Mouse (Mus musculus) MEL (cell line): ENCODE results near the gene Timm29. TPM values are rescaled to one million over a fixed set of nuclear protein-coding genes. Genes with fewer than 3 reads are reported as not detected.

Experiments used
- DNase-seq: peaks from one replicate; pipeline ENCODE4 v3.0.0; 2011; ENCODE audit warnings: low read depth, low spot score
- H3K27ac ChIP-seq: 2 replicates; pipeline ENCODE4 v1.5.1; 2012; ENCODE audit warnings: low read depth, mild to moderate bottlenecking, control low read depth, low read length, moderate library complexity; ENCODE audit not compliant: control insufficient read depth
- H3K27me3 ChIP-seq, 2 experiments: fragments of 150-350 bp in 1 of 2; sonication (generic) in 1 of 2; 2 replicates each; pipeline ENCODE4 v1.6.1; 2012; ENCODE audit warnings: low read length in 2 of 2, mild to moderate bottlenecking in 2 of 2, improper control_type of control experiment in 1 of 2, moderate library complexity in 1 of 2; ENCODE audit not compliant: insufficient read depth in 2 of 2, control insufficient read depth in 1 of 2
- H3K36me3 ChIP-seq, 2 experiments: 2 replicates each; pipeline ENCODE4 v1.6.1; 2012 to 2014; ENCODE audit warnings: low read length in 2 of 2, improper control_type of control experiment in 1 of 2, inconsistent platforms in 1 of 2, mild to moderate bottlenecking in 1 of 2; ENCODE audit not compliant: insufficient read depth in 2 of 2, control insufficient read depth in 1 of 2
- H3K4me1 ChIP-seq, 2 experiments: fragments of 150-350 bp in 1 of 2; sonication (generic) in 1 of 2; 2 replicates each; pipeline ENCODE4 v1.6.1; 2012; ENCODE audit warnings: low read length in 2 of 2, improper control_type of control experiment in 1 of 2, mild to moderate bottlenecking in 1 of 2; ENCODE audit not compliant: insufficient read depth in 2 of 2, control insufficient read depth in 1 of 2
- H3K4me3 ChIP-seq, 2 experiments: fragments of 150-350 bp in 1 of 2; sonication (generic) in 1 of 2; 2 replicates each; pipeline ENCODE4 v1.5.1; 2012; ENCODE audit warnings: low read depth in 2 of 2, low read length in 2 of 2, mild to moderate bottlenecking in 2 of 2, moderate library complexity in 2 of 2, control low read depth in 1 of 2, improper control_type of control experiment in 1 of 2; ENCODE audit not compliant: control insufficient read depth in 1 of 2, insufficient read depth in 1 of 2
- H3K79me2 ChIP-seq: 2 replicates; pipeline ENCODE4 v1.6.1; 2012; ENCODE audit warnings: mild to moderate bottlenecking, low read length, moderate library complexity; ENCODE audit not compliant: control insufficient read depth, poor library complexity, insufficient read depth
- H3K9ac ChIP-seq: 2 replicates; pipeline ENCODE4 v1.6.1; 2012; ENCODE audit warnings: low read depth, mild to moderate bottlenecking, control low read depth, low read length, moderate library complexity; ENCODE audit not compliant: control insufficient read depth, poor library complexity, severe bottlenecking
- H3K9me3 ChIP-seq: fragments of 150-350 bp; sonication (generic); replicated peaks from 2 replicates; pipeline ENCODE4 v1.6.1; 2012; ENCODE audit warnings: mild to moderate bottlenecking, low read length, improper control_type of control experiment, moderate library complexity; ENCODE audit not compliant: insufficient read depth
- BHLHE40 ChIP-seq: IDR thresholded peaks from 2 replicates; pipeline ENCODE4 v1.6.1; 2012; ENCODE audit warnings: low read depth, mild to moderate bottlenecking, inconsistent platforms, low read length, improper control_type of control experiment, borderline replicate concordance
- CHD1 ChIP-seq: IDR thresholded peaks from 2 replicates; pipeline ENCODE4 v1.6.1; 2012; ENCODE audit warnings: low read depth, mild to moderate bottlenecking, inconsistent platforms, low read length, improper control_type of control experiment
- CHD2 ChIP-seq: IDR thresholded peaks from 2 replicates; pipeline ENCODE4 v1.6.1; 2011; ENCODE audit warnings: low read length, improper control_type of control experiment
- CTCF ChIP-seq, 3 experiments: IDR thresholded peaks in 2 of 3; conservative IDR thresholded peaks in 1 of 3; 2 replicates each; pipeline ENCODE4 v1.5.1; 2011 to 2012; ENCODE audit warnings: low read length in 3 of 3, low read depth in 2 of 3, mild to moderate bottlenecking in 2 of 3, improper control_type of control experiment in 1 of 3, inconsistent platforms in 1 of 3, mixed read lengths in 1 of 3, moderate library complexity in 1 of 3; ENCODE audit not compliant: control insufficient read depth in 1 of 3, insufficient read depth in 1 of 3, poor library complexity in 1 of 3, severe bottlenecking in 1 of 3
- E2F4 ChIP-seq: IDR thresholded peaks from 2 replicates; pipeline ENCODE4 v1.6.1; 2011; ENCODE audit warnings: low read depth, low read length, improper control_type of control experiment, borderline replicate concordance
- ELF1 ChIP-seq: IDR thresholded peaks from 2 replicates; pipeline ENCODE4 v1.6.1; 2014; ENCODE audit warnings: low read depth, mild to moderate bottlenecking, inconsistent platforms, low read length, improper control_type of control experiment, moderate library complexity
- EP300 ChIP-seq, 2 experiments: IDR thresholded peaks; 2 replicates each; pipeline ENCODE4 v1.6.1; 2011; ENCODE audit warnings: improper control_type of control experiment in 2 of 2, low read length in 2 of 2, low read depth in 1 of 2, mild to moderate bottlenecking in 1 of 2
- ETS1 ChIP-seq: IDR thresholded peaks from 2 replicates; pipeline ENCODE4 v1.6.1; 2012; ENCODE audit warnings: low read depth, mild to moderate bottlenecking, inconsistent platforms, low read length, improper control_type of control experiment, moderate library complexity
- GABPA ChIP-seq: IDR thresholded peaks from 2 replicates; pipeline ENCODE4 v1.6.1; 2012; ENCODE audit warnings: low read depth, mild to moderate bottlenecking, inconsistent platforms, low read length, improper control_type of control experiment, moderate library complexity
- GATA1 ChIP-seq: IDR thresholded peaks from 2 replicates; pipeline ENCODE4 v1.6.1; 2011; ENCODE audit warnings: low read depth, low read length, improper control_type of control experiment
- HCFC1 ChIP-seq: IDR thresholded peaks from 2 replicates; pipeline ENCODE4 v1.6.1; 2012; ENCODE audit warnings: low read depth, mild to moderate bottlenecking, inconsistent platforms, low read length, improper control_type of control experiment, moderate library complexity
- KAT2A ChIP-seq: conservative IDR thresholded peaks from 2 replicates; pipeline ENCODE4 v1.6.1; 2012; ENCODE audit warnings: low read depth, low read length, improper control_type of control experiment, inconsistent platforms
- MAX ChIP-seq: IDR thresholded peaks from 2 replicates; pipeline ENCODE4 v1.6.1; 2011; ENCODE audit warnings: low read length, improper control_type of control experiment
- MEF2A ChIP-seq: IDR thresholded peaks from 2 replicates; pipeline ENCODE4 v1.6.1; 2014; ENCODE audit warnings: low read depth, mild to moderate bottlenecking, inconsistent platforms, low read length, improper control_type of control experiment; ENCODE audit not compliant: poor library complexity, insufficient replicate concordance, severe bottlenecking; ENCODE audit errors: extremely low read depth
- NELFE ChIP-seq: IDR thresholded peaks from 2 replicates; pipeline ENCODE4 v1.6.1; 2011; ENCODE audit warnings: low read depth, low read length, improper control_type of control experiment
- NRF1 ChIP-seq: IDR thresholded peaks from 2 replicates; pipeline ENCODE4 v1.6.1; 2014; ENCODE audit warnings: low read depth, mild to moderate bottlenecking, inconsistent platforms, low read length, improper control_type of control experiment, moderate library complexity; ENCODE audit not compliant: poor library complexity, insufficient read depth, severe bottlenecking
- POLR2A ChIP-seq, 2 experiments: IDR thresholded peaks; 2 replicates each; pipeline ENCODE4 v1.6.1; 2011 to 2012; ENCODE audit warnings: low read length in 2 of 2, mild to moderate bottlenecking in 2 of 2, control low read depth in 1 of 2, improper control_type of control experiment in 1 of 2, low read depth in 1 of 2, moderate library complexity in 1 of 2; ENCODE audit not compliant: control insufficient read depth in 1 of 2, insufficient read depth in 1 of 2, poor library complexity in 1 of 2
- POLR2AphosphoS5 ChIP-seq: IDR thresholded peaks from 2 replicates; pipeline ENCODE4 v1.6.1; 2012; ENCODE audit warnings: low read depth, borderline replicate concordance, mild to moderate bottlenecking, inconsistent platforms, low read length, moderate library complexity, mixed read lengths
- RCOR1 ChIP-seq: IDR thresholded peaks from 2 replicates; pipeline ENCODE4 v1.6.1; 2012; ENCODE audit warnings: low read depth, mild to moderate bottlenecking, inconsistent platforms, low read length, improper control_type of control experiment
- SMC3 ChIP-seq: IDR thresholded peaks from 2 replicates; pipeline ENCODE4 v1.6.1; 2011; ENCODE audit warnings: low read depth, low read length, improper control_type of control experiment
- TAL1 ChIP-seq: IDR thresholded peaks from 2 replicates; pipeline ENCODE4 v1.6.1; 2012; ENCODE audit warnings: mild to moderate bottlenecking, inconsistent platforms, low read length, moderate library complexity, mixed read lengths
- TBP ChIP-seq: IDR thresholded peaks from 2 replicates; pipeline ENCODE4 v1.8.0; 2011; ENCODE audit warnings: low read depth, low read length, improper control_type of control experiment
- TCF12 ChIP-seq: IDR thresholded peaks from 2 replicates; pipeline ENCODE4 v1.6.1; 2014; ENCODE audit warnings: low read depth, mild to moderate bottlenecking, inconsistent platforms, low read length, improper control_type of control experiment, moderate library complexity
- UBTF ChIP-seq: IDR thresholded peaks from 2 replicates; pipeline ENCODE4 v1.6.1; 2012; ENCODE audit warnings: low read depth, mild to moderate bottlenecking, inconsistent platforms, low read length, improper control_type of control experiment, moderate library complexity, borderline replicate concordance; ENCODE audit not compliant: insufficient read depth
- USF1 ChIP-seq: IDR thresholded peaks from 2 replicates; pipeline ENCODE4 v1.6.1; 2014; ENCODE audit warnings: low read depth, mild to moderate bottlenecking, inconsistent platforms, low read length, improper control_type of control experiment, moderate library complexity
- ZC3H11A ChIP-seq: IDR thresholded peaks from 2 replicates; pipeline ENCODE4 v1.6.1; 2012; ENCODE audit warnings: low read depth, mild to moderate bottlenecking, inconsistent platforms, low read length, improper control_type of control experiment
- ZKSCAN1 ChIP-seq: IDR thresholded peaks from 2 replicates; pipeline ENCODE4 v1.6.1; 2012; ENCODE audit warnings: low read depth, mild to moderate bottlenecking, inconsistent platforms, low read length, improper control_type of control experiment, moderate library complexity
- polyA plus RNA-seq, 2 experiments: library from polyadenylated mRNA; stranded (reverse) in 1 of 2; unstranded in 1 of 2; fragments of >175 nt in 1 of 2; fragments of >200 nt in 1 of 2; gene quantifications; 2 replicates each; pipeline versions ENCODE4 v1.2.1 to v1.2.4; 2012; ENCODE audit warnings: low replicate concordance in 2 of 2, low read depth in 1 of 2; ENCODE audit not compliant: insufficient read length in 2 of 2, insufficient read depth in 1 of 2, missing spikeins in 1 of 2
- total RNA-seq: library from RNA; depleted of rRNA; stranded (reverse); fragments of 300-350 nt; gene quantifications from 2 replicates; pipeline ENCODE4 v1.2.3, GENCODE M21; 2012; rRNA removed

Timm29 gene
- 74.1 and 87.9 TPM in 2 replicates for total RNA-seq
- 100 to 1,000 TPM in 1 of 2 experiments, 10 to 100 TPM in 1; 45.8 to 163 TPM for polyA plus RNA-seq

DNA sequence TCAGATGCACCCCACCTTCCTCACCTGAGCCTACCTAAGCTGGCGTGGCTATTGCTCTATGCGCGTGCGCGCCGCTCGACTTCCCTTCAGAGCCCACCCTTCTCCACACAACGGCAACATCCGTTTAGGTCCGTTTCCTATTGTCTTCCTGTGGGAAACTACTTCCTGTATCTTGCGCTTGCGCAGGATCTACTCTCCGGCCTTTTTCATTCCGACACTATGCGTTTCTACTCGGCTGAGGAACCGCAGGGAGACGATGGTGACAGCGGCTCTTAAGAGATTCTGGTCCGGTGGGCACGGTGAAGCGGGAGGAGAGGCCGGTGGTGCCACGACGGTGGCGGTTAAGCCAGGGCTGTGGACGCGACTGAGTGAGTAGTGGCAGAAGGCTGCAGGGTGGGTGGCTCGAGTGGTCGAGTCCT, at the start of gene Timm29, which contains the start of gene Yipf2:
Gene Timm29 (plus strand): TSS at position 20 of the 419 bp plus-strand sequence.
Gene Yipf2 (minus strand): TSS at position 126 of the 419 bp plus-strand sequence.
- Histone ChIP-seq H3K79me2 (peaks cover 28% of the 10 kb centered on the region), H3K4me3 (peak within 1 kb of the TSS; percentile 52 to 65), H3K36me3 (peaks cover 9 to 20% of the 10 kb centered on the region in 2 experiments), H3K27me3 (no peaks in the 10 kb centered on the region), H3K9ac (peak within 1 kb of the TSS; percentile 72), H3K4me1 (peaks cover 3 to 22% of the 10 kb centered on the region in 2 experiments; a peak in 3 of 4 replicates), H3K9me3 (no peaks in the 10 kb centered on the region), H3K27ac (peak within 1 kb of the TSS; percentile 66)
- TF ChIP-seq SMC3 (no peak), E2F4 (no peak), POLR2AphosphoS5 (peak; percentile 89), CHD2 (no peak), TAL1 (no peak), EP300 (IDR thresholded peaks at IDR 0.05; ENCODE audit: low read depth in 1 of 2, low read length in 2 of 2) (no peak), GATA1 (peak; percentile 79), POLR2A (IDR thresholded peaks at IDR 0.05; ENCODE audit: control insufficient read depth in 1 of 2, insufficient read depth in 1 of 2, low read depth in 1 of 2, low read length in 2 of 2, poor library complexity in 1 of 2) (peak in 1 of 2 experiments; percentile 99; a peak in 2 of 4 replicates), ETS1 (no peak), ZC3H11A (no peak), UBTF (peak; percentile 66; the same call in 1 of the 2 replicates), ZKSCAN1 (no peak), TBP (peak; percentile 98)
- peak; percentile 100 for DNase-seq

DNA sequence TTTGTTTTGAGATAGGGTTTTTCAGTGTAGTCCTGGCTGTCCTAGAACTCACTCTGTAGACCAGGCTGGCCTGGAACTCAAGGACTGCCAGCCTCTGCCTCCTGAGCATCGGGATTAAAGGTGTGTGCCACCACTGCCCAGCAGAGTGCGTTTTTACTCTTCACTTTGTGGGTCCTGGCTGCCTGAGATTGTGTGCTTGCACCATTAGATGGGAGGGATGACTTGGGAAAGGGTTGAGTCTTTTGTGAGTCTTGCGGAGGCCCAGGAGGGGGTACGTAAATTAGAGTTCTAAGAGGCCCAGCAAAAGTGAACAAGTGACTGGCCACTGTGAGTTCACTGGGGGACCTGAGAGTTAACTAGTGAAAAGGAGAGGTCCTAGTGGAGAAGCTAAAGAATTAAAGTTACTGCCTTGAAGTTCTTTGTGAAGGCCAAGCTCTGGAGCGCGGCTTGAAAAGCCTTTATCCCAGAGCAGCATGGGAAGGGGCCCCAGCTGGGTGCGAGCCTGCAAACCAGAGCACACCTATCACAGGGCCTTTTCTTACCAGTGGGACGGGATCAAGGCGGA, 47.1 kb upstream of the Timm29 start:
- DNase-seq, result no peak
- Histone ChIP-seq H3K79me2 (peaks cover 35% of the 10 kb centered on the region), H3K4me1 (peaks cover 15 to 18% of the 10 kb centered on the region in 2 experiments), H3K9ac (peak overlapping the region; percentile 55), H3K9me3 (no peaks in the 10 kb centered on the region), H3K27me3 (no peaks in the 10 kb centered on the region), H3K36me3 (peaks cover 12 to 20% of the 10 kb centered on the region in 2 experiments), H3K4me3 (peak overlapping the region; percentile 67 to 95), H3K27ac (peak overlapping the region; percentile 34)
- TF ChIP-seq CHD1 (0 out of 2 replicates have a peak, but pooled peaks have one; percentile 32), BHLHE40 (no peak; the same call in 1 of the 2 replicates), GABPA (peak; percentile 44; the same call in 1 of the 2 replicates), ETS1 (peak; percentile 65), CTCF (IDR thresholded peaks at IDR 0.05 in 2 of 3, conservative IDR thresholded peaks at IDR 0.05 in 1 of 3; ENCODE audit: control insufficient read depth in 1 of 3, insufficient read depth in 1 of 3, low read depth in 2 of 3, low read length in 3 of 3, poor library complexity in 1 of 3, severe bottlenecking in 1 of 3) (no peak; a peak in 1 of 6 replicates), ZKSCAN1 (peak; percentile 55; the same call in 1 of the 2 replicates), KAT2A (no peak), ELF1 (peak; percentile 33; the same call in 1 of the 2 replicates), USF1 (0 out of 2 replicates have a peak, but pooled peaks have one; percentile 26), TCF12 (peak; percentile 40; the same call in 1 of the 2 replicates), E2F4 (no peak), MAX (0 out of 2 replicates have a peak, but pooled peaks have one; percentile 49), RCOR1 (peak; percentile 55; the same call in 1 of the 2 replicates), CHD2 (peak; percentile 47; the same call in 1 of the 2 replicates), NELFE (peak; percentile 69), NRF1 (0 out of 2 replicates have a peak, but pooled peaks have one; percentile 11), TBP (no peak), HCFC1 (peak; percentile 77), ZC3H11A (0 out of 2 replicates have a peak, but pooled peaks have one; percentile 11), MEF2A (peak; percentile 68; the same call in 1 of the 2 replicates)
